Comparison of ENCODE assay signal across 9 mouse cellular contexts in genomic region chr13:25629466-25629865, GRCm38 (mm10).
DNase-seq lines count a peak whose midpoint lies in the region; ATAC-seq lines count a peak whose summit lies in the region.
"Had no signal": no experiment of that assay in that cellular context is flagged by ENCODE, and none has a peak within 500 bp of the region (broad histone marks: within the 10 kb centered on the region; RNA-seq: fewer than 3 reads in every experiment).

No protein-coding gene starts in this region.

- H3K4me1 ChIP-seq in embryonic facial prominence, embryonic 14.5 days (ENCODE audit: control insufficient read depth, insufficient read depth, low read length), result no peaks in the 10 kb centered on the region
- no peaks in the 10 kb centered on the region for H3K4me1 ChIP-seq in embryonic facial prominence, embryonic 10.5 days
- H3K4me1 ChIP-seq in limb, embryonic 13.5 days, result no peaks in the 10 kb centered on the region
- no peaks in the 10 kb centered on the region for H3K4me1 ChIP-seq in limb, embryonic 10.5 days
- no peaks in the 10 kb centered on the region for H3K4me1 ChIP-seq in midbrain, embryonic 15.5 days

- no peak overlapping the region for H3K4me2 ChIP-seq in embryonic facial prominence, embryonic 14.5 days (ENCODE audit: low read depth, low read length)
- H3K4me2 ChIP-seq in limb, embryonic 13.5 days (replicated peaks), result no peak overlapping the region
- no peak overlapping the region for H3K4me2 ChIP-seq in midbrain, embryonic 15.5 days

- no peak overlapping the region for H3K4me3 ChIP-seq in embryonic facial prominence, embryonic 14.5 days (ENCODE audit: low read depth, low read length)
- H3K4me3 ChIP-seq in embryonic facial prominence, embryonic 10.5 days, result no peak overlapping the region
- H3K4me3 ChIP-seq in limb, embryonic 13.5 days, result no peak overlapping the region
- no peak overlapping the region for H3K4me3 ChIP-seq in limb, embryonic 10.5 days
- H3K4me3 ChIP-seq in midbrain, embryonic 15.5 days, result no peak overlapping the region
- H3K4me3 ChIP-seq: heart, adult 2 months had no signal

- 47% methylated on average over 4 of the region's 4 CpGs for WGBS in embryonic facial prominence, embryonic 14.5 days
- WGBS in embryonic facial prominence, embryonic 10.5 days, result 83% methylated on average over 4 of the region's 4 CpGs
- WGBS in limb, embryonic 13.5 days, result 29% methylated on average over 4 of the region's 4 CpGs
- 82% methylated on average over 4 of the region's 4 CpGs for WGBS in limb, embryonic 10.5 days
- WGBS in midbrain, embryonic 15.5 days, result 30% methylated on average over 4 of the region's 4 CpGs

- no peak for ATAC-seq in embryonic facial prominence, embryonic 14.5 days (ENCODE audit: low read depth)
- peak; percentile 80; the same call in 1 of the 2 replicates for ATAC-seq in limb, embryonic 13.5 days (ENCODE audit: low FRiP score, low read depth)
- ATAC-seq in midbrain, embryonic 15.5 days (replicated peaks), result peak; percentile 83; the same call in 1 of the 2 replicates

- H3K36me3 ChIP-seq in embryonic facial prominence, embryonic 14.5 days (ENCODE audit: control insufficient read depth, insufficient read depth, low read length), result no peaks in the 10 kb centered on the region
- no peaks in the 10 kb centered on the region for H3K36me3 ChIP-seq in embryonic facial prominence, embryonic 10.5 days (replicated peaks)
- no peaks in the 10 kb centered on the region for H3K36me3 ChIP-seq in limb, embryonic 13.5 days
- H3K36me3 ChIP-seq in limb, embryonic 10.5 days, result no peaks in the 10 kb centered on the region
- no peaks in the 10 kb centered on the region for H3K36me3 ChIP-seq in midbrain, embryonic 15.5 days (replicated peaks)

- H3K9me3 ChIP-seq in embryonic facial prominence, embryonic 14.5 days (ENCODE audit: control insufficient read depth, low read length), result no peaks in the 10 kb centered on the region
- H3K9me3 ChIP-seq in embryonic facial prominence, embryonic 10.5 days, result no peaks in the 10 kb centered on the region
- H3K9me3 ChIP-seq in limb, embryonic 13.5 days, result no peaks in the 10 kb centered on the region
- H3K9me3 ChIP-seq in limb, embryonic 10.5 days (replicated peaks), result no peaks in the 10 kb centered on the region
- H3K9me3 ChIP-seq in midbrain, embryonic 15.5 days, result no peaks in the 10 kb centered on the region

- no peak overlapping the region for H3K9ac ChIP-seq in embryonic facial prominence, embryonic 14.5 days (ENCODE audit: low read depth, low read length)
- H3K9ac ChIP-seq in limb, embryonic 13.5 days, result no peak overlapping the region
- no peak overlapping the region for H3K9ac ChIP-seq in midbrain, embryonic 15.5 days

- no peaks in the 10 kb centered on the region for H3K27me3 ChIP-seq in embryonic facial prominence, embryonic 14.5 days (replicated peaks; ENCODE audit: control insufficient read depth, insufficient read depth, low read length)
- no peaks in the 10 kb centered on the region for H3K27me3 ChIP-seq in embryonic facial prominence, embryonic 10.5 days (replicated peaks; ENCODE audit: low read depth, poor library complexity, severe bottlenecking)
- no peaks in the 10 kb centered on the region for H3K27me3 ChIP-seq in limb, embryonic 13.5 days
- H3K27me3 ChIP-seq in limb, embryonic 10.5 days (ENCODE audit: low read depth, poor library complexity, severe bottlenecking), result no peaks in the 10 kb centered on the region
- no peaks in the 10 kb centered on the region for H3K27me3 ChIP-seq in midbrain, embryonic 15.5 days (replicated peaks)

- no peak overlapping the region for H3K27ac ChIP-seq in embryonic facial prominence, embryonic 14.5 days (replicated peaks; ENCODE audit: low read depth, low read length)
- no peak overlapping the region for H3K27ac ChIP-seq in embryonic facial prominence, embryonic 10.5 days (replicated peaks)
- no peak overlapping the region for H3K27ac ChIP-seq in limb, embryonic 13.5 days
- no peak overlapping the region for H3K27ac ChIP-seq in limb, embryonic 10.5 days
- H3K27ac ChIP-seq in midbrain, embryonic 15.5 days, result no peak overlapping the region
- H3K27ac ChIP-seq: heart, adult 2 months had no signal

- DNase-seq in embryonic facial prominence, embryonic 14.5 days (ENCODE audit: low spot score), result peak; percentile 67
- DNase-seq in embryonic facial prominence, embryonic 10.5 days (ENCODE audit: low spot score), result no peak
- no peak for DNase-seq in limb, embryonic 10.5 days (ENCODE audit: low spot score)
- peak; percentile 79 for DNase-seq in heart, postnatal 4 days
- DNase-seq in frontal cortex, postnatal 14 days (ENCODE audit: low spot score in 2 of 2), result no peak
- DNase-seq in liver, result no peak

Comparison
In these comparisons a context has a peak if more than half of its experiments do, and no peak if none do; other contexts are left out.
1. DNase-seq: peak in embryonic facial prominence, embryonic 14.5 days (single experiment) and heart, postnatal 4 days (single experiment); none in embryonic facial prominence, embryonic 10.5 days (single experiment), limb, embryonic 10.5 days (single experiment), frontal cortex, postnatal 14 days (0 of 2) and liver (single experiment).